Mouse (Mus musculus) midbrain, embryonic 14.5 days (tissue): ENCODE data around the gene Rnf216. TPM values are rescaled to one million over a fixed set of nuclear protein-coding genes. Genes with fewer than 3 reads are reported as not detected.

Experiments used
- ATAC-seq: fragments of 200-750 bp; cut with Nextera tagmentation; 2 replicates; pipeline ENCODE4 v1.8.0; 2017; ENCODE audit warnings: moderate number of reproducible peaks, moderate library complexity; ENCODE audit not compliant: low FRiP score, low TSS enrichment
- DNase-seq: peaks from one replicate; pipeline ENCODE4 v3.0.0-alpha.2; 2015
- H3K27ac ChIP-seq: fragments of 300-500 bp; sonication (generic); replicated peaks from 2 replicates; pipeline ENCODE4 v1.5.1; 2014; ENCODE audit warnings: mild to moderate bottlenecking, low read depth, low read length, moderate library complexity
- H3K27me3 ChIP-seq: fragments of 300-500 bp; sonication (generic); 2 replicates; pipeline ENCODE4 v1.6.1; 2014; ENCODE audit warnings: low read length, control low read depth, mixed read lengths; ENCODE audit not compliant: control insufficient read depth, insufficient read depth
- H3K36me3 ChIP-seq: fragments of 300-500 bp; sonication (generic); 2 replicates; pipeline ENCODE4 v1.6.1; 2014; ENCODE audit warnings: low read length, control low read depth; ENCODE audit not compliant: control insufficient read depth, insufficient read depth
- H3K4me1 ChIP-seq: fragments of 300-500 bp; sonication (generic); 2 replicates; pipeline ENCODE4 v1.6.1; 2014; ENCODE audit warnings: mild to moderate bottlenecking, antibody characterized with exemption, low read length, control low read depth; ENCODE audit not compliant: control insufficient read depth, insufficient read depth
- H3K4me2 ChIP-seq: fragments of 300-500 bp; sonication (generic); 2 replicates; pipeline ENCODE4 v1.6.1; 2014; ENCODE audit warnings: mild to moderate bottlenecking, low read length, moderate library complexity
- H3K4me3 ChIP-seq: fragments of 300-500 bp; sonication (generic); replicated peaks from 2 replicates; pipeline ENCODE4 v1.5.1; 2014; ENCODE audit warnings: low read depth, low read length
- H3K9ac ChIP-seq: fragments of 300-500 bp; sonication (generic); replicated peaks from 2 replicates; pipeline ENCODE4 v1.6.1; 2014; ENCODE audit warnings: mild to moderate bottlenecking, low read length, moderate library complexity
- H3K9me3 ChIP-seq: fragments of 300-500 bp; sonication (generic); 2 replicates; pipeline ENCODE4 v1.6.1; 2016; ENCODE audit warnings: low read length, control low read depth, mixed read lengths; ENCODE audit not compliant: control insufficient read depth
- WGBS: fragments of 180-500 bp; shearing (Covaris S2); extraction: QIAGEN DNeasy Blood & Tissue Kit; methylation state at CpG from one replicate; pipeline ENCODE4 v1.1.7; 2014; 5-methylcytosine and 5-hydroxymethylcytosine counted together
- polyA plus RNA-seq: library from polyadenylated mRNA; unstranded; fragments of >200 nt; fragmentation: Nextera tagmentation; extraction: Ambion mirVana; gene quantifications from 2 replicates; pipeline ENCODE4 v1.2.1, GENCODE M21; 2014

The Rnf216 gene
- polyA plus RNA-seq, 1 experiment from 2014 or later, result 32.1 TPM

- peaks cover 8% of the 10 kb centered on the region; the same call in 1 of the 2 replicates for H3K9me3 ChIP-seq
- H3K4me2 ChIP-seq, result no peak overlapping the region
- no peak overlapping the region for H3K9ac ChIP-seq
- 74% methylated on average over 4 of the region's 4 CpGs for WGBS
- H3K4me3 ChIP-seq, result no peak overlapping the region
- peaks cover 8% of the 10 kb centered on the region for H3K4me1 ChIP-seq
- ATAC-seq (no peak), DNase-seq (no peak)
- peak overlapping the region; percentile 83 for H3K27ac ChIP-seq
- H3K36me3 ChIP-seq, result no peaks in the 10 kb centered on the region
- no peaks in the 10 kb centered on the region for H3K27me3 ChIP-seq
Measured at GRCm38 (mm10) chr5:143124805-143125378, 12.1 kb upstream of the Rnf216 start.

GRCm38 (mm10) chr5:143122673-143123072 lies 9.9 kb upstream of the Rnf216 start:
- 45% methylated on average over 1 of the region's 1 CpGs for WGBS
- Histone ChIP-seq H3K36me3 (no peaks in the 10 kb centered on the region), H3K4me1 (peaks cover 8% of the 10 kb centered on the region), H3K4me2 (no peak overlapping the region), H3K9ac (no peak overlapping the region), H3K27me3 (no peaks in the 10 kb centered on the region), H3K9me3 (no peaks in the 10 kb centered on the region), H3K4me3 (no peak overlapping the region), H3K27ac (no peak overlapping the region)
- ATAC-seq, result no peak
- no peak for DNase-seq

GRCm38 (mm10) chr5:143122125-143122524 lies 9.3 kb upstream of the Rnf216 start:
- Histone ChIP-seq H3K9ac (no peak overlapping the region), H3K4me2 (no peak overlapping the region), H3K4me3 (no peak overlapping the region), H3K27ac (no peak overlapping the region), H3K9me3 (no peaks in the 10 kb centered on the region), H3K4me1 (peaks cover 8% of the 10 kb centered on the region), H3K27me3 (no peaks in the 10 kb centered on the region), H3K36me3 (no peaks in the 10 kb centered on the region)
- DNase-seq (no peak), ATAC-seq (no peak)
- WGBS, result 81% methylated on average over 8 of the region's 8 CpGs

- Histone ChIP-seq H3K36me3 (no peaks in the 10 kb centered on the region), H3K9ac (no peak overlapping the region), H3K27ac (no peak overlapping the region), H3K9me3 (no peaks in the 10 kb centered on the region), H3K4me2 (no peak overlapping the region), H3K4me1 (peaks cover 13% of the 10 kb centered on the region), H3K4me3 (no peak overlapping the region), H3K27me3 (no peaks in the 10 kb centered on the region)
- 91% methylated on average over 3 of the region's 3 CpGs for WGBS
- no peak for ATAC-seq
- DNase-seq, result no peak
Measured at GRCm38 (mm10) chr5:143106842-143107241, 6.0 kb downstream of the Rnf216 start.

- no peak overlapping the region for H3K27ac ChIP-seq
- H3K36me3 ChIP-seq, result no peaks in the 10 kb centered on the region
- ATAC-seq (no peak), DNase-seq (no peak)
- no peak overlapping the region for H3K4me3 ChIP-seq
- H3K4me2 ChIP-seq, result no peak overlapping the region
- H3K9ac ChIP-seq, result no peak overlapping the region
- H3K9me3 ChIP-seq, result no peaks in the 10 kb centered on the region
- H3K27me3 ChIP-seq, result no peaks in the 10 kb centered on the region
- WGBS, result 91% methylated on average over 2 of the region's 2 CpGs
- H3K4me1 ChIP-seq, result 0 out of 2 replicates have a peak, but pooled peaks cover 7% of the 10 kb centered on the region
Measured at GRCm38 (mm10) chr5:143103231-143103630, 9.6 kb downstream of the Rnf216 start.

GRCm38 (mm10) chr5:143101626-143102025 lies 11.2 kb downstream of the Rnf216 start:
- Histone ChIP-seq H3K36me3 (no peaks in the 10 kb centered on the region), H3K9ac (no peak overlapping the region), H3K27me3 (no peaks in the 10 kb centered on the region), H3K4me3 (no peak overlapping the region), H3K27ac (no peak overlapping the region), H3K9me3 (no peaks in the 10 kb centered on the region), H3K4me1 (0 out of 2 replicates have a peak, but pooled peaks cover 7% of the 10 kb centered on the region), H3K4me2 (no peak overlapping the region)
- whole genome bisulfite sequencing, result 93% methylated on average over 1 of the region's 1 CpGs
- ATAC-seq (no peak), DNase-seq (no peak)

- WGBS, result 93% methylated on average over 7 of the region's 7 CpGs
- no peak for ATAC-seq
- DNase-seq, result no peak
Measured at GRCm38 (mm10) chr5:143095256-143095655, 17.5 kb downstream of the Rnf216 start.

GRCm38 (mm10) chr5:143092891-143093290 lies 19.9 kb downstream of the Rnf216 start:
- H3K4me2 ChIP-seq, result no peak overlapping the region
- no peak overlapping the region for H3K9ac ChIP-seq
- no peak for ATAC-seq
- H3K27me3 ChIP-seq, result no peaks in the 10 kb centered on the region
- no peak overlapping the region for H3K27ac ChIP-seq
- 66% methylated on average over 3 of the region's 3 CpGs for WGBS
- no peaks in the 10 kb centered on the region for H3K4me1 ChIP-seq
- H3K4me3 ChIP-seq, result no peak overlapping the region
- peaks cover 41% of the 10 kb centered on the region for H3K36me3 ChIP-seq
- H3K9me3 ChIP-seq, result no peaks in the 10 kb centered on the region
- DNase-seq, result no peak

More at GRCm38 (mm10) chr5:143095256-143095655, 17.5 kb downstream of the Rnf216 start:
- no peak overlapping the region for H3K9ac ChIP-seq
- H3K9me3 ChIP-seq, result no peaks in the 10 kb centered on the region
- peaks cover 18% of the 10 kb centered on the region for H3K36me3 ChIP-seq
- H3K27ac ChIP-seq, result no peak overlapping the region
- H3K4me3 ChIP-seq, result no peak overlapping the region
- H3K4me2 ChIP-seq, result no peak overlapping the region
- H3K4me1 ChIP-seq, result no peaks in the 10 kb centered on the region
- no peaks in the 10 kb centered on the region for H3K27me3 ChIP-seq

GRCm38 (mm10) chr5:143084898-143085297 lies 27.9 kb downstream of the Rnf216 start:
- Histone ChIP-seq H3K4me1 (no peaks in the 10 kb centered on the region), H3K4me3 (no peak overlapping the region), H3K27ac (no peak overlapping the region), H3K36me3 (peaks cover 69% of the 10 kb centered on the region), H3K4me2 (no peak overlapping the region), H3K27me3 (no peaks in the 10 kb centered on the region), H3K9ac (no peak overlapping the region), H3K9me3 (no peaks in the 10 kb centered on the region)
- WGBS, result 67% methylated on average over 4 of the region's 4 CpGs
- DNase-seq, result peak; percentile 72
- no peak for ATAC-seq
